Mouse (Mus musculus): ENCODE results near the gene Cabp7. TPM values are rescaled to one million over a fixed set of nuclear protein-coding genes. Genes with fewer than 3 reads are reported as not detected.

Cabp7 gene
- polyA plus RNA-seq, 2 experiments from 2014 or later = 0.15 to 0.31 TPM

- ATAC-seq = no peak
Observed at GRCm38 (mm10) chr11:4703688-4704071, 42.9 kb downstream of the Cabp7 start.

GRCm38 (mm10) chr11:4700726-4701125, 45.9 kb downstream of the Cabp7 start:
- ATAC-seq = no peak

GRCm38 (mm10) chr11:4697043-4697983, 49.3 kb downstream of the Cabp7 start:
- ATAC-seq = no peak

- ATAC-seq = no peak
Observed at GRCm38 (mm10) chr11:4692162-4692561, 54.4 kb downstream of the Cabp7 start.

GRCm38 (mm10) chr11:4691213-4691612, 55.4 kb downstream of the Cabp7 start:
- ATAC-seq = no peak

- no peak for ATAC-seq
Observed at GRCm38 (mm10) chr11:4690353-4690752, 56.2 kb downstream of the Cabp7 start.

- ATAC-seq = no peak
Observed at GRCm38 (mm10) chr11:4688632-4689380, 57.8 kb downstream of the Cabp7 start.

- ATAC-seq = no peak
Observed at GRCm38 (mm10) chr11:4687874-4688273, 58.7 kb downstream of the Cabp7 start.

- no peak for ATAC-seq
Observed at GRCm38 (mm10) chr11:4687027-4687426, 59.6 kb downstream of the Cabp7 start.

Other genes starting within 250 kb of the Cabp7 start
- 10 to 100 TPM; 35.1 to 37.3 TPM for gene Mtmr3, start 151.9 kb downstream of the Cabp7 start, polyA plus RNA-seq (2017; shearing (Covaris generic))
- gene Gm11032, start 126.7 kb downstream of the Cabp7 start, polyA plus RNA-seq (2017; shearing (Covaris generic)) = not detected
- gene Ascc2, start 109.0 kb downstream of the Cabp7 start, polyA plus RNA-seq (2017; shearing (Covaris generic)) = 10 to 100 TPM; 23.1 to 35.3 TPM
- 100 to 1,000 TPM; 481 to 512 TPM for gene Uqcr10, start 42.4 kb downstream of the Cabp7 start, polyA plus RNA-seq (2017; shearing (Covaris generic))
- gene Zmat5, start 42.1 kb downstream of the Cabp7 start, polyA plus RNA-seq (2017; shearing (Covaris generic)) = 100 to 1,000 TPM; 127 to 144 TPM
- gene Nf2, start 102.8 kb upstream of the Cabp7 start, polyA plus RNA-seq (2017; shearing (Covaris generic)) = 10 to 100 TPM; 14.1 to 19.1 TPM
- gene Nipsnap1, start 127.2 kb upstream of the Cabp7 start, polyA plus RNA-seq (2017; shearing (Covaris generic)) = 10 to 100 TPM; 41.5 to 43.3 TPM
- 10 to 100 TPM; 31.6 to 45.2 TPM for gene Thoc5, start 148.5 kb upstream of the Cabp7 start, polyA plus RNA-seq (2017; shearing (Covaris generic))
- 1 to 10 TPM; 6.5 to 9.2 TPM for gene Nefh, start 201.3 kb upstream of the Cabp7 start, polyA plus RNA-seq (2017; shearing (Covaris generic))
- 10 to 100 TPM; 51.9 to 60.4 TPM for gene Ap1b1, start 240.0 kb upstream of the Cabp7 start, polyA plus RNA-seq (2017; shearing (Covaris generic))